Mouse (Mus musculus) liver, embryonic 12.5 days (tissue): ENCODE results near the gene Msrb2. TPM values are rescaled to one million over a fixed set of nuclear protein-coding genes. Genes with fewer than 3 reads are reported as not detected.

Experiments
- ATAC-seq: fragments of 200-750 bp; cut with Nextera tagmentation; 2 replicates; pipeline ENCODE4 v1.8.0; 2017; ENCODE audit warnings: moderate number of reproducible peaks, mild to moderate bottlenecking, moderate library complexity
- H3K27ac ChIP-seq: fragments of 300-500 bp; sonication (generic); 2 replicates; pipeline ENCODE4 v1.5.1; 2016; ENCODE audit warnings: mild to moderate bottlenecking
- H3K27me3 ChIP-seq: fragments of 300-500 bp; sonication (generic); replicated peaks from 2 replicates; pipeline ENCODE4 v1.6.1; 2016; ENCODE audit warnings: mild to moderate bottlenecking, moderate library complexity
- H3K36me3 ChIP-seq: fragments of 300-500 bp; sonication (generic); 2 replicates; pipeline ENCODE4 v1.6.1; 2016; ENCODE audit warnings: mild to moderate bottlenecking, moderate library complexity
- H3K4me1 ChIP-seq: fragments of 300-500 bp; sonication (generic); 2 replicates; pipeline ENCODE4 v1.6.1; 2016
- H3K4me2 ChIP-seq: fragments of 300-500 bp; sonication (generic); 2 replicates; pipeline ENCODE4 v1.6.1; 2016; ENCODE audit warnings: mild to moderate bottlenecking, moderate library complexity
- H3K4me3 ChIP-seq: fragments of 300-500 bp; sonication (generic); 2 replicates; pipeline ENCODE4 v1.5.1; 2016; ENCODE audit warnings: mild to moderate bottlenecking, moderate library complexity
- H3K9ac ChIP-seq: fragments of 300-500 bp; sonication (generic); 2 replicates; pipeline ENCODE4 v1.6.1; 2016; ENCODE audit warnings: mild to moderate bottlenecking, moderate library complexity
- H3K9me3 ChIP-seq: fragments of 300-500 bp; sonication (generic); replicated peaks from 2 replicates; pipeline ENCODE4 v1.6.1; 2016; ENCODE audit warnings: mild to moderate bottlenecking, moderate library complexity
- WGBS: fragments of 180-500 bp; shearing (Covaris S2); methylation state at CpG from one replicate; pipeline ENCODE4 v1.1.7; 2016; ENCODE audit not compliant: insufficient replicate concordance; 5-methylcytosine and 5-hydroxymethylcytosine counted together
- polyA plus RNA-seq: library from polyadenylated mRNA; unstranded; fragments of >200 nt; fragmentation: Nextera tagmentation; extraction: Ambion mirVana; gene quantifications from 2 replicates; pipeline ENCODE4 v1.2.1, GENCODE M21; 2016

The Msrb2 gene
- polyA plus RNA-seq, 1 experiment from 2014 or later, result 11.2 TPM

- no peaks in the 10 kb centered on the region for H3K36me3 ChIP-seq
- no peak overlapping the region; the same call in 1 of the 2 replicates for H3K4me2 ChIP-seq
- WGBS, result 2% methylated on average over 33 of the region's 33 CpGs
- H3K4me1 ChIP-seq, result no peaks in the 10 kb centered on the region
- no peak overlapping the region for H3K9ac ChIP-seq
- peak overlapping the region; percentile 11; the same call in 1 of the 2 replicates for H3K4me3 ChIP-seq
- H3K27ac ChIP-seq, result no peak overlapping the region
- H3K27me3 ChIP-seq, result peaks cover 81% of the 10 kb centered on the region
- ATAC-seq, result no peak
- H3K9me3 ChIP-seq, result no peaks in the 10 kb centered on the region
These were observed 59.5 kb downstream of the Msrb2 start for GRCm38 (mm10) chr2:19430746-19431145.

- 4% methylated on average over 18 of the region's 18 CpGs for WGBS
- H3K27ac ChIP-seq, result no peak overlapping the region
- H3K9ac ChIP-seq, result no peak overlapping the region
- no peaks in the 10 kb centered on the region for H3K9me3 ChIP-seq
- H3K4me3 ChIP-seq, result no peak overlapping the region
- peaks cover 86% of the 10 kb centered on the region for H3K27me3 ChIP-seq
- H3K4me1 ChIP-seq, result no peaks in the 10 kb centered on the region
- ATAC-seq, result no peak
- H3K4me2 ChIP-seq, result no peak overlapping the region
- H3K36me3 ChIP-seq, result no peaks in the 10 kb centered on the region
These were observed 59.9 kb downstream of the Msrb2 start for GRCm38 (mm10) chr2:19431186-19431585.

- H3K36me3 ChIP-seq, result no peaks in the 10 kb centered on the region
- H3K4me2 ChIP-seq, result no peak overlapping the region
- peaks cover 83% of the 10 kb centered on the region for H3K27me3 ChIP-seq
- no peak for ATAC-seq
- WGBS, result 6% methylated on average over 41 of the region's 41 CpGs
- H3K4me3 ChIP-seq, result no peak overlapping the region
- H3K9me3 ChIP-seq, result no peaks in the 10 kb centered on the region
- H3K9ac ChIP-seq, result no peak overlapping the region
- H3K4me1 ChIP-seq, result no peaks in the 10 kb centered on the region
- H3K27ac ChIP-seq, result no peak overlapping the region
These were observed 60.5 kb downstream of the Msrb2 start for GRCm38 (mm10) chr2:19431614-19432323.

- 5% methylated on average over 9 of the region's 9 CpGs for WGBS
- Histone ChIP-seq H3K4me3 (no peak overlapping the region), H3K27ac (no peak overlapping the region), H3K9me3 (no peaks in the 10 kb centered on the region), H3K4me1 (no peaks in the 10 kb centered on the region), H3K27me3 (peaks cover 86% of the 10 kb centered on the region), H3K36me3 (no peaks in the 10 kb centered on the region), H3K4me2 (no peak overlapping the region), H3K9ac (no peak overlapping the region)
- no peak for ATAC-seq
These were observed 73.1 kb downstream of the Msrb2 start for GRCm38 (mm10) chr2:19444346-19444745.

Other genes with a start within 250 kb of the Msrb2 start
- not detected in 2 replicates for gene Armc3, start 172.1 kb upstream of the Msrb2 start, polyA plus RNA-seq
- not detected in 2 replicates for gene Ptf1a, start 74.2 kb downstream of the Msrb2 start, polyA plus RNA-seq
- not detected in 2 replicates for gene 4921504E06Rik, start 182.5 kb downstream of the Msrb2 start, polyA plus RNA-seq